Mouse (Mus musculus): ENCODE results near the gene 1700008O03Rik. TPM values are rescaled to one million over a fixed set of nuclear protein-coding genes. Genes with fewer than 3 reads are reported as not detected.

Gene 1700008O03Rik
- total RNA-seq (2021): under 1 TPM in 1 of 2 experiments, not detected in 1; 0.25 TPM
- long read RNA-seq, experiment 1: 0 reads
- long read RNA-seq, experiment 2: 0 reads

DNA sequence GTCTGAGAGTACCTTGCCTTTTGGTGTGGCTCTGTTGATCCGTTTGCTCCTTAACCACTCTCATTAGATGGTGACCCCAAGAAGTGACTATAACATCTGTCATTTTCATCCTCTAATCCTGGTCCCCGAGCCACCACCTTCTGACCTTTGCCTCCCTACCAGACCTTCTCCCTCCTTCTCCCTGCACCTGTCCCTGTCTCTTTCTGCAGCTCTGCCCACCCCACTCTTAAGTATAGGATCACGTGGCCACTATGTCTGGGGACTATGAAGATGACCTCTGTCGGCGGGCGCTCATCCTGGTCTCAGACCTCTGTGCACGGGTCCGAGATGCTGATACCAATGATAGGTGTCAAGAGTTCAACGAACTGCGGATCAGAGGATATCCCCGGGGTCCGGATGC is at the start of gene 1700008O03Rik:
Gene 1700008O03Rik (minus strand): TSS at position 101 of the 400 bp plus-strand sequence.
- DNase-seq (ENCODE audit: low spot score): no peak

DNA sequence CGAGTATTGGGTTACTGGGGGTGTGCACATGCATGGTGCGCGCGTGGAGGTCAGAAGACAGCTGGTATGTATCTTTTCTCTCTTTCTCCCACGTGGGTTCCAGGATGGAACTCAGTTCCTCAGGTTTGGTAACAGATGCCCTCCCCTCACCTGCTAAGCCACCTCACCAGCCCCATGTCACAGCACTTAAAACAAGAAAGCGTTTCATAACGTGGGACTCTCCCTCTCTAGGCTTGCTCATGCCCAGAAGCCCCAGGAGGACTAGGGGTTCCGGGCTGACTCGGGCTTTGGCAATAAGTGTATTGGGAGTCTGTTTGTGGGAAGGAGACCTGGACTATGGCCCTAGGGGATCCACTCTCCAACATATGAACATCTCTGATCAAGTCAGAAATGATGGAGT is 48.5 kb upstream of the 1700008O03Rik start:
- no peak for DNase-seq (ENCODE audit: low spot score)

DNA sequence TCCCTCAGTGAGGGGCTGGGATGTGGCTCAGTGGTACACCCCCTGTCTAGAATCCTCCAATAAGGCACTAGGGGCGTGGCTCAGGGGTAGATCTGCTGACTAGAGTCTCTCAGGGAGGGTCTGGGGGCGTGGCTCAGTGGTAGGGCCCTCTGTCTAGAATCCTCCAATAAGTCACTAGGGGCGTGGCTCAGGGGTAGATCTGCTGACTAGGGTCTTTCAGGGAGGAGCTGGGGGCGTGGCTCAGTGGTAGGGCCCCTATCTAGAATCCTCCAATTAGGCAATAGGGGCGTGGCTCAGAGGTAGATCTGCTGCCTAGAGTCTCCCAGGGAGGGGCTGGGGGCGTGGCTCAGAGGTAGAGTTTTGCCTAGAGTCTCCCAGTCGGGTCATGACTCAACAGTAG is 47.8 kb upstream of the 1700008O03Rik start:
- no peak for DNase-seq (ENCODE audit: low spot score)

DNA sequence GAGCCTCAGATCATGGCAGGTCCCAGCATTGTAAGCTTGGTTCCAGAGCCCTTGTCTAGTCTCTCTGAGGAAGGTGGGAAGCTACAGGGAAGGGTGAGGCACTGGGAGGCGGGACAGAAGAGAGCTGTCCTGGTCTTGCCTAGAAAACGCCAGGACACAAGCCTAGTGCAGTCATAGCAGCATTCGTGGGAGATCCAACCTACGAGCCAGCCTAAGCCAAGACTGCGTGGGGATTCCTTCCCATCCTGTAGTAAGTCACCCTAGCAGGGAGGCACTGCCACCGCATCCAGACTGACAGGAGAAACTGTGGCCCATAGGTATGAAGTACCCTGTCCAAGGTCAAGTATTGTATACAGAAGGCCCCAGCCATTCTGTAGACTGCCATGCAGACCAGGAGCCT is 46.9 kb upstream of the 1700008O03Rik start:
- DNase-seq (ENCODE audit: low spot score): no peak

DNA sequence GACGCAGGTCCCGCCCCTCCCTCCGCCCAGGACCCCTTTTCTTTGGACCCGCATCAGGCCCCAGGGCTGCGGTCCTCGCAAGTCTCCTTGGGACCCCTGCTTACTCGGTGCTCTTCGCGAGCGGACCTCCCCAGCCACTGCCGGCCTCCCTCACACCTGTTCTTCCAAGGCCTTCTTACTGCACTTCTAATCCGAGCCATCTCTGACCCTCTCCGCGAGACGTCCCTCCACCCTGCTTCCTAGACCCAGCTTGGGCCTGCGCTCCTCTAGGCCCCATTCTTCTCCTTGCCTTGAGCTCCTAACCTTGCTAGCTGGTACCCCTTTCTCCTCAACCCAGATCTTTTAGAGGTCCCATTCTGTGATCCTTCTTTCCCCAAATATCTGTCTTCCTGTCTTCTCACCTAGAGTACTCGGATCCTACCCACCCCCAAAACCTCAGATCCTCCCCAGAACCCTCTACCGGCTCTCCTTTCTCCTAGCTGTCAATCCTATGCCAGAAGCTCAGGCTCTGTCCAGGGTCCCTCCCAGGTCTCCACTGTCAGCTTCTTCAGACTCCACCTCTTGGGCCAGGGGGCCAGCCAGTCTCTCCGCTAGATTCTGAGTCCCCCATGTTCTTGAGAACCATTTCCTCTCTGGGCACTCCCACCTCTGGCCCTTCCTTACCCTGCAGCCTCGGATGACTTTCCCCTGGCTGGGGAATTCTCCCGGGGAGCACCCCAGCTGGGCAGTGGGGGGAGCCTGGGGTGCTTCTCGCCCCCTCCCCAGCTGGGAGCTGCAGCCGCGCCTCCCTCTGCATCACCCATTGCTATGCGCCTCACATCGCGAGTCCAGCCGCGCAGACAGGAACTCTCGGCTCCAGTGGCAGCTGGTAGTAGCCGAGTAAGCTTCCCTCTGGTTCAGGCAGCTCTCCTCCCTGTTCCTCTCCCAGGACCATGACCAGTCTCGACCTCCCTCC is 44.2 kb upstream of the 1700008O03Rik start:
- no peak for DNase-seq (ENCODE audit: low spot score)

DNA sequence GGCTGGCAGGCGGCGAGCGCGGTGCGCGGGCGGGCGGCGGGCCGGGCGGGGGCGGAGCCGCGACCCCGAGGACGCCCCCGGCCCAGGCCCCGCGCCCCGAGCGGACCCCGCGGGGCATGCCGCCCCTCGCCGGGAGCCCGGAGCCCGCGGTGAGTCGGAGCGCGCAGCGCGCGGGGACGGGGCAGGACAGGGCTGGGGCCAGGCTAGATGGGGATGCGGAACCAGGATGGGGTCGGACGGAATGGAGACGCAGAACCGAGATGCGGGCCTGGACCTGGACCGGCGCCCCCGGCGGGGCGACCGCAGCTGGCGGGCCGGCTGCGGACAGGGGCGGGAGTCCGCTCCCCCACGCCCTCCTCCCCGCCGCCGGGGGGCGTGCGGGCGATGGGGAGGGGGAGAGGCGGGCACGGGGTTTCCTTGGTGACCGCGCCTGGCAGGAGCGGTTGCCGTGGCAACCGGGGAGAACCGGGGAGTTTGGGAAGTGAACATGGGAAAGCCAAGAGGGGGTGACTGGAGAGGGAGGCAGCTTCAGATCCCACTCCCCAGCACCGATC is 43.4 kb upstream of the 1700008O03Rik start, which contains the start of gene Lrrc4b:
Gene Lrrc4b (plus strand): TSS at position 51 of the 554 bp plus-strand sequence.
- DNase-seq (ENCODE audit: low spot score): no peak

DNA sequence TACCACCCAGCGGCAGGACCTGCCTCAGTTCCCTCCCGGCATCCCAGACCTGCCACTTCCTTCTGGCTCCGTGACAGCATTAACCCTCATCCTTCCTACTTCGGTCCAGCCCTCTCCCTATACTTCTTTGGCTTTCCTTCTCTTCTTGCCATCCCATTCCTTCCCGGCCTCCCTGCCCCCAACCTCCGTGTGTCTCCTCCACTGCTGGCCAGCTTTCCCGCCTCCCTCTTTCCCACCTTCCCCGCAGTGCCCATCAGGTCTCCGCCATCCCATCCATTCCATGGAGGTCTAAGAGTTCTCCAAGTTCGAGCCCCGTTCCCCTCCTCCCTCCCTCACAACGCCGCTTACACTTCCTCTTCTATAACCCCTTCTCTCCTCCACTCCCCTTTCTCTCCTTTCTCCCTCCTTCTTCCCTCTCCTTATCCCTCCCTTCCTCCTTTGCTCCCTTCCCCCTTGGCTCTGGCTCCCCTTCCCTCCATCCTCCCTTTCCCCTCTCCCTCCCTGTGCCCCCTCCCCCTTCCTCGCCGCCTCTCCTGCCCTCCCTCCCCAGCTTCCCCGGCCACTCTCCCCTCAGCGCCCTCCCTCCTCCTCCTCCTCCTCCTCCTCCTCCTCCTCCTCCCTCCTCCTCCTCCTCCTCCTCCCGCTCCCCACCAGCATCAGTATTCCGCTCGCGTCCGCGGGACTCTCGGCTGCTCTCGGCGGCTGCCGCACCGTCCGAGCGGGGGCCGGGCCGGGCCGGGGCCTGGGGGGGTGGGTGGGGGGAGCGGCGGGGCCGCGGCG is 42.7 kb upstream of the 1700008O03Rik start:
- DNase-seq (ENCODE audit: low spot score): no peak

DNA sequence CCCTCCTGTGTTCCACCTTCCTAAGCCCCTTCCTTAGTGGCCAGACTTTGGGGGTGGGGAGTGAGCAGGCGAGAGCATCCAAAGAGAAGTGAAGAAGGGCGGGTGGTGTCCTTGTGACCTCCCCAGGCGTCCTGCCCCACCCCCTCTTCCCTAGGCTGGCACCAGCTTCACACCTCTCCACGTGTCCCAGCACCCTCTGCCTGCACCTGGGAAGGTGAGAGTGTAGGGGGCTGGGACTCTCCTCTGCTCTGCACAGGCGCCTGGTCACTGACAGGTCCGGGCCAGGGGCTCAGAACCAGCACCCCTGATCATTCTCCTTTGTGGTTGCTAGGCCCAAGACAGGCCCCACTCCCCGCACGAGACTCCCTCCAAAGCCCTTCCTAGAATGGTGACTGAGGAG is 42.0 kb upstream of the 1700008O03Rik start:
- DNase-seq (ENCODE audit: low spot score): no peak

DNA sequence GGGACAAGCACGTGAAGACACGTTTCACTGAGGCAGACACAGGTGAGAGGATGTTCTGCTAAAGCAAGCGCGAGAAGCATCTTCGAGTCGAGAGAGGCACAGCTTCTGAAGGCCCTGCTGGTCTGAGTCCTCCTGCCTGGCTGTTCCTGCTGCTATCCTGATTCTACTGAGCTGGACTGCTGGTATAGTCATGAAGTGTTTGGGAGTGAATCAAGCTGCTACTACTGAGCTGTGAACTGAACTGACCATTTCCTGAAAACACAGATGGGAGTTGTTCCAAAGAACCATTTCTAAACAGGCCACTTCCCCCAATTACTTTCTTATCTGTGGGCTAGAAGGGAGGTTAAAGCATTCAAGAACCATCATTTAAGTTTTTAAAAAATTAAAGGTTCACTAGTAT is 27.7 kb upstream of the 1700008O03Rik start:
- DNase-seq (ENCODE audit: low spot score): no peak

DNA sequence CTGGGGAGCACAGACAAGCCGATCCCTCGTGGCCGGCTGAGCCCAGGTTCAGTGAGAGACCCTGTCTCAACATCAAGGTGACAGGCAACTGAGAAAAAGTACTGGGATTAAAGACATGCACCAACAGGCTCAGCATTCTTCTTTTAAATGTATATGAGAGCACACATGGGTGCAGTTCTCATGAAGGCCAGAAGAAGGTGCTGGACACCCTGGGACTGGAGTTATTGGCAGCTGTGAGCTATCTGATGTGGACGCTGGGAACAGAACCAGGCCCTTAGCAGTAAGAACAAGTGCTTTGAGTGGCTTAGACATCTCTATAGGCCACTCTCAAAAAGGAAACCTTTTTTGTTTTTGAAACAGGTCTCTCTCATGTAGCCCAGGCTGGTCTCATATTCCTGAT is 25.5 kb upstream of the 1700008O03Rik start:
- DNase-seq (ENCODE audit: low spot score): no peak

DNA sequence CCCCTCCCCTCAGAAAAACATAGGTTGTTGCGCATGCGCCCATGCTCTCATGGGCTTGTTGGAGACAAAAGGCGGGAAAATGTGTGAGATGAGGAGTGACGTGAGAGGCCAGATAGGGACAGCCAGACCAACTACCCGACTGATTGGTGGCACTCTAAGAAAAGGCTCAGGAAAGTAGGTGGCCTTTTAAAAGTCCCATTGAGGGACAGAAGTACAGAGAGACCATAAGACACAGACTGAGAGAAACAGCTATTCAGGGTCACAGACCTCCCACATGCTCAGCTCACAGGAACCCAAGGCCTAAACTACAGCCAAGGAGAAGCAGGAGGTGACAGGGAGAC is 20.4 kb upstream of the 1700008O03Rik start:
- DNase-seq (ENCODE audit: low spot score): no peak

DNA sequence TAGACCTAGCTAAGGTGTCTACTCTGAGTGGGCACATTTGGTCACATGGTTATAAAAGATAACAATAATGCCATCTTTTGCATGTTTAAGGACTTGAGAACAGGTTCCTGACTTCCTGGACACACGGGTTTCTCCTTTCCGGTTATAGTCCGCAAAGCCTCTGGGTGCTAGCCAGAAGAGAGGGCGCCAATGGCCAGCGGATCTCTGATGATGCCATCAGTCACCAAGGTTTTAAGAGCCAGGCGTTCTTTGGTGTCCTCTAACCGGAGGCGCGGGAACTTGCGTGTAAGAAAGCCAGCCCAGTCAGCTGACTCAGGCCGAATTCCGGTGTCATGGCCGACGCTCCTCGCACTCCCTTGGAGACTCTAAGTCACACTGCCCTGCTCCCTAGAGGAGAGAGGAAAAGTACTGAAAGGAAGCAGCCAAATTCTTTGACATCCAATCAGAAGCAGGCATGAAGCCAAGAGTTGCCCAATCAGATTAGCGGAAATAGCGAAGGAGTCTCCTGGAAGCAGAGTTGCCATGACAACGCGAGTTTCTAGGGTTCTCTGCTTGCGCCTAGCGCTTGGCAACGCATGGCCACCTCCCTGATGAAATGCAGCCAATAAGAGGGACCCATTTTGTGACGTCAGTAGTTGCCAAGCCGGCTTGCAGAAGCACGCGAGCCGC is 19.9 kb upstream of the 1700008O03Rik start:
- peak; percentile 86 for DNase-seq (ENCODE audit: low spot score)

DNA sequence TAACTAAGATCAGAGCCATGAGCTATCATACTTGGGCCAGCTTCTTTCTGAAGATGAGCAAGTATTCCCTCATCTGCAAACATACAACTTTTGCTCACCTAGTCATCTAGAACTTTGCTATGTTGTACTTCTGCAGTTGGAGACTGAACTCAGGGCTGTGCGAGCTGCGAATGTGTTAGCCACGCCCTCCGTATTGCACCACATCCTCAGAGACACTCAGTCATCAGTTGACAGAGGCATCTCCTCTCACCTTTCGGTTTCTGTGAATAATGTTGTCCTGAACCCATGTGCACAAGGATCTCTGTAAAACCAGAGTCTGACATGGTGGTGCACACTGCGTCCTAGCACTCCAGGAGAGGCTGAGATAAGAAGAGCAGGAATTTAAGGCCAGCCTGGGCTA is 16.1 kb upstream of the 1700008O03Rik start:
- no peak for DNase-seq (ENCODE audit: low spot score)

DNA sequence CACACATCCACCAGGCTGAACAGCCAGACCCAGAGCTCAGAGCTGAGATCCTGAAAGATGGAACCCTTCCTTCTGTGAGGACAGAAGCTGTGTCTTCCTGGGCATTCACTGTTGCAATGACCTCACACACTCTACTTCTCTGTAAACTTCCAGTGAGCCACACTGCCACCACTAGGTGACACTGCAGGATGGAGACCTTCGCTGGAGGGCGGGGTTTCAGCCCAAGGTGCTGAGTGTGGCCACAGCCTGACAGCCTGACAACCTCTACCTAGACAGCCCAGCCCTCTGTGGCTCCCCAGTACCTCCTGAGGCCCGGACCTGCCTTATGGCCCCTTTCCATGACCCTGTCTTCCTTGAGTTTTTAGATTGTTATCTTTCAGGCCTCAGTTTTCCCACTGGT is 12.9 kb upstream of the 1700008O03Rik start:
- peak; percentile 38 for DNase-seq (ENCODE audit: low spot score)

DNA sequence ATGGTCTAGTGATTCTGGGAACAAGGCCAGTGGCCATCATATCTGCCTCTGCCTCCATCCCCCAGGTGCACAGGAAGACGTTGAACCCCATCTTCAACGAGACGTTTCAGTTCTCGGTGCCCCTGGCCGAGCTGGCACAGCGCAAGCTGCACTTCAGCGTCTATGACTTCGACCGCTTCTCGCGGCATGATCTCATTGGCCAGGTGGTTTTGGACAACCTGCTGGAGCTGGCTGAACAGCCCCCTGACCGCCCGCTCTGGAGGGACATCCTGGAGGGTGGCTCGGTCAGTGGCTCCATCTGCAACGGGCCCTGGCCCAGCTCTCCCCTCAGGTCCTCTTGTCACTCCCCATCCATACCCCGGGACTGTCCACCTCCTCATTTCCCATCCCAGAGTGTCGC is 7.7 kb upstream of the 1700008O03Rik start:
- DNase-seq (ENCODE audit: low spot score): no peak

DNA sequence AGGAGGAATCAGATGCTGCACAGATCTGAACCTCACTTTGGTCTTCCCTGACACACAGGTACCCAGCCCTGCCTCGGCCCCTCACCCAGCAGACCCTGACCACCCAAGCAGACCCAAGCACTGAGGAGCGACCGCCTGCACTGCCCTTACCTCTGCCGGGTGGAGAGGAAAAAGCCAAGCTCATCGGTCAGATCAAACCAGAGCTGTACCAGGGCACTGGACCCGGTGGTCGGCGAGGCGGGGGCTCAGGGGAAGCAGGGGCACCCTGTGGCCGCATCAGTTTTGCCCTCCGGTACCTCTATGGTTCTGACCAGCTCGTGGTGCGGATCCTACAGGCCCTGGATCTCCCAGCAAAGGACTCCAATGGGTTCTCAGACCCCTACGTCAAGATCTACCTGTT is 6.7 kb upstream of the 1700008O03Rik start:
- DNase-seq (ENCODE audit: low spot score): no peak

DNA sequence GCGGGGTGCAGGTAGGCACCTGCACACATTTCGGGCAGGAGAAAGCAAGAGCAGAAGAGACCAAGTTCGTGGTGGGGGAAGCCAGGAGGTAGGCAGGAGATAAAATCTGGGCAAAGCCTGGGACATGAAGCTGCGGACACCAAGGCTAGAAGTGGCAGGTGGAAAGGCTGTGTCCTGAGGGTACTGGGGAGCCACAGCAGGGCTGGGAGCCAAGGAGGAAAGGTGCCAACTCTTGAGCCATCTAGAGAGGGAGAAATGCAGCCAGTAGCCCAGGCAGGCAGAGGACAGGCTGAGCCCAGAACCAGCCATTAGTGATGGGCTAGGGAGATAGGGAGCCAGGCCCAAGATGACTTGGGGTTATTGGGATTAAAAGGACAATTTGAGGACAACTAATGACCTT is 6.2 kb upstream of the 1700008O03Rik start:
- no peak for DNase-seq (ENCODE audit: low spot score)

DNA sequence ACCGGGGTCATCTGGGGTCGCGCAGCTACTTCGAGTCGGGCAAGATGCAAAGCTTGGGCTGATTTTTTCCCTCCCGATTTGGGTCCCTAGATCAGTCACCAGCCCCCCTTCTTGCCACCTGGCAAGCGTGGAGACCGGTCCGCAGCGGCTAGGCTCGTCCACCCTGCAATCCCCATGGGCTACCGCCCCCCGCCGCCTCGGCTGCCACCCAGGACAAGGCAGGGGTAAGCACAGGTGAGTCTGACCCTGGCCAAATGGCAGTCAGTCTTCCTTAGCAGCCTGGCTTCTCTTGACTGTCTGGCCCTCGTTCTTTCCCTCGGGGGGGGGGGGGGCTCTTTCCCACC is 932 bp downstream of the 1700008O03Rik start:
- DNase-seq (ENCODE audit: low spot score): no peak

DNA sequence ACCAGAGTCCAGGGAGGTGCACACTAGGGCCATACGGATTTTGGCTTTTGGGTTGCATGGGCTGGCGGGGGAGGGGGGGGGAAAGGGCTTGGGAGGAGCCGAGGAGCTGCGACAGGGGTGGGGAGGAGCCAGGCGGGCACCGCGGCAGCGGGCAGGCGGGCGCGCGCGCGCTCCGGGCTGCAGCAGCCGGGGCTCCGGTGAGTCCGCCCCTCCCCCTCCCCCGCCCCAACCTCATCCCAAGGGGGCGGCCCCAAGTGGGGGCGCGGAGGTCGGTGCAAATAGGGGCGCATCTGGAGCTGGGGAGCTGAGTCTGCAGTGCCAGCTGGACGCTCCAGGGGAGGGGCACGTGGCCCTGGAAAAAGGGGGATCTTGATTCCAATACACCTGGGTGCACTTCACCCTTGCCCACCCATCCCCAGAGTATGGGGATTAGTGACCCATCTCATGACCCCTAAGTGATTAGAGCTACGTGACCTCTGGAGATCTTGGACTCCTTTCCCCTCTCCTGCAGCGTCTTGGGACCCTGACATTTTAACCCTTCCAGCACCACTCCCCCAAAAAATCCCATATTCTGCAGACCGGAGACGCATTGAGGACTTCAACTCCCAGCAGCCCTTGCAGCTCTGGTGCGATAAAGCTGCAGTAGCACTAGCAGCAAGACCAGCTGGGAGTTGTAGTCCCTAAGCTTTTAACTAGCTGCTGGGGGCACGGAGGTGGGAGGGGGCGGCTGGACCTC is 1.5 kb downstream of the 1700008O03Rik start, which contains the start of gene Syt3:
Gene Syt3 (plus strand): TSS at position 123 of the 736 bp plus-strand sequence.
- peak; percentile 68 for DNase-seq (ENCODE audit: low spot score)

DNA sequence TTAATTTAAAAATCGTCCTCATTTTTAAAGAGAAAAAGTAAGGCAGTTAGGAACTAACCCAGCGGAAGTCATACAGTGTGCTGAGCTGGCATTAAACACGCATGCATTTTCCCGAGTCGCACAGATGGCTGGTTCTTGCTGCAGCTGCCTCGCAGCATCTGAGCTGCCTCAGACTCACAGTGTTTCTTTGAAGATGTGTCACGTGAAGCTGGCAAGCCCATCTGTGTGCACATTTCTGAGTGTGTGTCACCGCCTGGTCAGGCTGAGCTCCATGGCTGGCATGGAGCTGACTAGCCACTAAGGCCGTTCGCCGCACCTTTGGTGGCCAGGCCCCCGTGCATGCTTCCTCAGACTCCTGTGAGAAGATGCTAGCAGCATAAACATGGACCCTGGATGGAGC is 3.1 kb downstream of the 1700008O03Rik start:
- no peak for DNase-seq (ENCODE audit: low spot score)

DNA sequence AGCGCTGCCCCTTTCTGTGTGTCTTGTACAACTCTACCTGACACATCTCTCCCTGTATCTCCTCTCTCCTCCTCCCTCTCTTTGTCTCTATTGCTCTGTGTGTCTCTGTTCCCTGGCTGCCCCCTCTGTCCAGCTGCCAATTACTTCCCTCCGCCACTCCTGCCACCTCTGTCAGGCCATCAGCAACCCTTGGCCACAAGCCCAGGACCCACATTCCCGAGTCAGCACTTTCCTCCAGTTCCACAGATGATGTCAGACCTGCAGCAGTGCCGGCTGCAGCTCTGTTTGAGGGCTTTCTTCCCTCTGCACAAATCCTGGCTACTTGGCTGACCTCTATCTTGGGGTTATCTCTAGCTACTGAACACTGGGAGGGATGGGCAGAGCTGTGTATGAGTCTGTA is 7.3 kb downstream of the 1700008O03Rik start:
- DNase-seq (ENCODE audit: low spot score): no peak

Measured in gastrocnemius, adult 18-20 months (tissue).